Mouse (Mus musculus) olfactory bulb, adult 2 months (tissue): ENCODE results near the gene Plp2.
"Not testable (repeated sequence)": the region's sequence is repeated elsewhere in the genome, so short reads cannot be mapped to it uniquely, and the experiment has no call there.

Experiments used
- CTCF ChIP-seq: fragments of 200-500 bp; IDR thresholded peaks from 2 replicates; pipeline ENCODE4 v1.5.1; 2012; ENCODE audit warnings: low read depth, mild to moderate bottlenecking, low read length, moderate library complexity; ENCODE audit not compliant: insufficient read depth
- POLR2A ChIP-seq: fragments of 200-500 bp; IDR thresholded peaks from 2 replicates; pipeline ENCODE4 v1.6.1; 2012; ENCODE audit warnings: mild to moderate bottlenecking, low read depth, low read length, moderate library complexity; ENCODE audit not compliant: insufficient read depth

DNA sequence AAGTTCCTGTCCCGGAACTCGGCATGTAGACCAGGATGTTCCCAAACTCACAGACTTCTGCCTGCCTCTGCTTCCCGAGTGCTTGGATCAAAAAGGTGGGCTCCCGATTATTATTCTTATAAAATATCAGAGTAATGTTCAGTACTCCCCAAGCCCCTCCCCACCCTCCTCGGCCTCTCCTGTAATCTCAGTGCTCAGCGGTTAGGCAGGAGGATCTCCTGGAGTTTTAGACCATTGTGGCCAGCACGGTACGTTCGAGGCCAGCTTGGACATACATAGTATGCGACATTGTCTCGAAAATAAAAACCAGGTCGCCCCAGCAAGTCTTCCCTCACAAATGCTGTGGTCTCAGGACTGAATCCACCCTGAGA is 42.6 kb upstream of the Plp2 start:
- TF ChIP-seq CTCF, POLR2A: not testable (repeated sequence)
